Comparison of ENCODE assay signal across 8 mouse cellular contexts in genomic region chr4:108833828-108834114, GRCm38 (mm10). TPM values are rescaled to one million over a fixed set of nuclear protein-coding genes. Genes with fewer than 3 reads are reported as not detected.
A peak's percentile ranks its signal among the peaks of the same experiment; 100 is the strongest.
DNase-seq lines count a peak whose midpoint lies in the region; ATAC-seq lines count a peak whose summit lies in the region.

No protein-coding gene starts in this region.

- no peak for ATAC-seq in neural tube, embryonic 11.5 days (ENCODE audit: insufficient read depth, low FRiP score, low TSS enrichment)
- no peak for ATAC-seq in forebrain, embryonic 12.5 days (ENCODE audit: low FRiP score)
- peak; percentile 13; the same call in 1 of the 2 replicates for ATAC-seq in liver, embryonic 13.5 days (ENCODE audit: low read depth)
- ATAC-seq in stomach, embryonic 16.5 days (ENCODE audit: insufficient read depth, low FRiP score) = no peak

- whole genome bisulfite sequencing in neural tube, embryonic 11.5 days = 0% methylated on average over 6 of the region's 6 CpGs
- under 1% methylated on average over 6 of the region's 6 CpGs for WGBS in forebrain, embryonic 12.5 days
- under 1% methylated on average over 6 of the region's 6 CpGs for WGBS in liver, embryonic 13.5 days (ENCODE audit: insufficient replicate concordance)
- WGBS in stomach, embryonic 16.5 days = under 1% methylated on average over 6 of the region's 6 CpGs

- H3K4me1 ChIP-seq in neural tube, embryonic 11.5 days (ENCODE audit: control insufficient read depth, insufficient read depth, low read length) = peaks cover 13% of the 10 kb centered on the region; the same call in 1 of the 2 replicates
- peaks cover 36% of the 10 kb centered on the region for H3K4me1 ChIP-seq in forebrain, embryonic 12.5 days
- H3K4me1 ChIP-seq in liver, embryonic 13.5 days (replicated peaks) = peaks cover 37% of the 10 kb centered on the region
- H3K4me1 ChIP-seq in stomach, embryonic 16.5 days (ENCODE audit: control insufficient read depth, insufficient read depth, low read length) = peaks cover 18% of the 10 kb centered on the region

- H3K27ac ChIP-seq in neural tube, embryonic 11.5 days (ENCODE audit: low read depth, low read length) = peak overlapping the region; percentile 99
- H3K27ac ChIP-seq in forebrain, embryonic 12.5 days = peak overlapping the region; percentile 99
- peak overlapping the region; percentile 93 for H3K27ac ChIP-seq in liver, embryonic 13.5 days
- peak overlapping the region; percentile 98 for H3K27ac ChIP-seq in stomach, embryonic 16.5 days (ENCODE audit: low read length)

- no peaks in the 10 kb centered on the region for H3K27me3 ChIP-seq in neural tube, embryonic 11.5 days (ENCODE audit: control insufficient read depth, insufficient read depth, low read length)
- H3K27me3 ChIP-seq in forebrain, embryonic 12.5 days = no peaks in the 10 kb centered on the region
- no peaks in the 10 kb centered on the region for H3K27me3 ChIP-seq in liver, embryonic 13.5 days
- no peaks in the 10 kb centered on the region for H3K27me3 ChIP-seq in stomach, embryonic 16.5 days (ENCODE audit: control insufficient read depth, insufficient read depth, low read length)

- H3K4me2 ChIP-seq in neural tube, embryonic 11.5 days (ENCODE audit: low read depth) = peak overlapping the region; percentile 84
- H3K4me2 ChIP-seq in forebrain, embryonic 12.5 days = peak overlapping the region; percentile 80
- H3K4me2 ChIP-seq in liver, embryonic 13.5 days = peak overlapping the region; percentile 93
- H3K4me2 ChIP-seq in stomach, embryonic 16.5 days (ENCODE audit: low read depth, low read length) = peak overlapping the region; percentile 77

- H3K4me3 ChIP-seq in neural tube, embryonic 11.5 days (ENCODE audit: low read depth, low read length) = peak overlapping the region; percentile 91
- H3K4me3 ChIP-seq in forebrain, embryonic 12.5 days (replicated peaks) = peak overlapping the region; percentile 96
- H3K4me3 ChIP-seq in liver, embryonic 13.5 days (replicated peaks) = peak overlapping the region; percentile 83
- peak overlapping the region; percentile 88 for H3K4me3 ChIP-seq in stomach, embryonic 16.5 days (replicated peaks; ENCODE audit: low read length)

- no peaks in the 10 kb centered on the region for H3K9me3 ChIP-seq in neural tube, embryonic 11.5 days (ENCODE audit: control insufficient read depth, low read length)
- H3K9me3 ChIP-seq in forebrain, embryonic 12.5 days = no peaks in the 10 kb centered on the region
- no peaks in the 10 kb centered on the region for H3K9me3 ChIP-seq in liver, embryonic 13.5 days (replicated peaks)
- no peaks in the 10 kb centered on the region for H3K9me3 ChIP-seq in stomach, embryonic 16.5 days (replicated peaks; ENCODE audit: control insufficient read depth, low read length)

- DNase-seq in neural tube, embryonic 11.5 days (ENCODE audit: low spot score) = no peak
- DNase-seq in neural tube, embryonic 10.5 days (ENCODE audit: extremely low spot score, low spot score) = no peak
- DNase-seq in liver, embryonic 13.5 days = no peak
- no peak for DNase-seq in thymus, postnatal 4 days
- DNase-seq in layer of hippocampus, postnatal 36 days = no peak
- DNase-seq in layer of hippocampus, adult 18-20 months (ENCODE audit: low spot score in 2 of 2) = no peak

- peak overlapping the region; percentile 100 for H3K9ac ChIP-seq in neural tube, embryonic 11.5 days (ENCODE audit: low read length)
- H3K9ac ChIP-seq in forebrain, embryonic 12.5 days = peak overlapping the region; percentile 99
- H3K9ac ChIP-seq in liver, embryonic 13.5 days = peak overlapping the region; percentile 78
- H3K9ac ChIP-seq in stomach, embryonic 16.5 days (ENCODE audit: low read length) = peak overlapping the region; percentile 81

- no peaks in the 10 kb centered on the region for H3K36me3 ChIP-seq in neural tube, embryonic 11.5 days (ENCODE audit: control insufficient read depth, insufficient read depth, low read length)
- H3K36me3 ChIP-seq in forebrain, embryonic 12.5 days (replicated peaks) = peaks cover 14% of the 10 kb centered on the region
- H3K36me3 ChIP-seq in liver, embryonic 13.5 days = peaks cover 11% of the 10 kb centered on the region
- no peaks in the 10 kb centered on the region; the same call in 1 of the 2 replicates for H3K36me3 ChIP-seq in stomach, embryonic 16.5 days (ENCODE audit: control insufficient read depth, insufficient read depth, low read length)

RNA-seq across cellular contexts. Expression of gene Btf3l4, which starts 0.4 kb away (rescaled TPM):
- 235 and 243 TPM in 2 replicates for polyA plus RNA-seq in neural tube, embryonic 11.5 days (2014; fragmentation: Nextera tagmentation; extraction: Ambion mirVana)
- 254 and 266 TPM in 2 replicates for polyA plus RNA-seq in forebrain, embryonic 12.5 days (2016; fragmentation: Nextera tagmentation; extraction: Ambion mirVana)
- 56.9 and 63.5 TPM in 2 replicates for polyA plus RNA-seq in liver, embryonic 13.5 days (2015; fragmentation: Nextera tagmentation; extraction: Ambion mirVana)
- 109 and 130 TPM in 2 replicates for polyA plus RNA-seq in stomach, embryonic 16.5 days (2015; fragmentation: Nextera tagmentation; extraction: Ambion mirVana)
- total RNA-seq in layer of hippocampus, postnatal 36 days (2021) = 10 to 100 TPM; 79.0 to 83.1 TPM
- total RNA-seq in layer of hippocampus, adult 18-20 months (2021) = 10 to 100 TPM; 80.9 to 83.5 TPM

RNA-seq across cellular contexts. Expression of gene Txndc12, which starts 0.6 kb away (rescaled TPM):
- 104 and 105 TPM in 2 replicates for polyA plus RNA-seq in neural tube, embryonic 11.5 days (2014; fragmentation: Nextera tagmentation; extraction: Ambion mirVana)
- polyA plus RNA-seq in forebrain, embryonic 12.5 days (2016; fragmentation: Nextera tagmentation; extraction: Ambion mirVana) = 96.1 and 96.6 TPM in 2 replicates
- 28.3 and 31.8 TPM in 2 replicates for polyA plus RNA-seq in liver, embryonic 13.5 days (2015; fragmentation: Nextera tagmentation; extraction: Ambion mirVana)
- polyA plus RNA-seq in stomach, embryonic 16.5 days (2015; fragmentation: Nextera tagmentation; extraction: Ambion mirVana) = 92.4 and 104 TPM in 2 replicates
- 10 to 100 TPM; 32.9 to 35.6 TPM for total RNA-seq in layer of hippocampus, postnatal 36 days (2021)
- total RNA-seq in layer of hippocampus, adult 18-20 months (2021) = 10 to 100 TPM; 33.5 to 35.5 TPM

RNA-seq across cellular contexts. Expression of gene Kti12, which starts 13.8 kb away (rescaled TPM):
- 49.4 and 49.7 TPM in 2 replicates for polyA plus RNA-seq in neural tube, embryonic 11.5 days (2014; fragmentation: Nextera tagmentation; extraction: Ambion mirVana)
- polyA plus RNA-seq in forebrain, embryonic 12.5 days (2016; fragmentation: Nextera tagmentation; extraction: Ambion mirVana) = 40.6 and 42.0 TPM in 2 replicates
- 59.6 and 63.3 TPM in 2 replicates for polyA plus RNA-seq in liver, embryonic 13.5 days (2015; fragmentation: Nextera tagmentation; extraction: Ambion mirVana)
- polyA plus RNA-seq in stomach, embryonic 16.5 days (2015; fragmentation: Nextera tagmentation; extraction: Ambion mirVana) = 41.6 and 42.2 TPM in 2 replicates
- 10 to 100 TPM; 18.2 to 21.4 TPM for total RNA-seq in layer of hippocampus, postnatal 36 days (2021)
- 10 to 100 TPM; 19.5 to 20.2 TPM for total RNA-seq in layer of hippocampus, adult 18-20 months (2021)

RNA-seq across cellular contexts. Expression of gene A730015C16Rik, which starts 14.6 kb away (rescaled TPM):
- 1.1 and 2.5 TPM in 2 replicates for polyA plus RNA-seq in neural tube, embryonic 11.5 days (2014; fragmentation: Nextera tagmentation; extraction: Ambion mirVana)
- polyA plus RNA-seq in forebrain, embryonic 12.5 days (2016; fragmentation: Nextera tagmentation; extraction: Ambion mirVana) = 1.5 and 2.9 TPM in 2 replicates
- 0.24 and 0.34 TPM in 2 replicates for polyA plus RNA-seq in liver, embryonic 13.5 days (2015; fragmentation: Nextera tagmentation; extraction: Ambion mirVana)
- 0.79 and 1.5 TPM in 2 replicates for polyA plus RNA-seq in stomach, embryonic 16.5 days (2015; fragmentation: Nextera tagmentation; extraction: Ambion mirVana)
- not detected for total RNA-seq in layer of hippocampus, postnatal 36 days (2021)
- total RNA-seq in layer of hippocampus, adult 18-20 months (2021) = not detected

RNA-seq across cellular contexts. Expression of gene Rab3b, which starts 45.1 kb away (rescaled TPM):
- 25.9 and 27.7 TPM in 2 replicates for polyA plus RNA-seq in neural tube, embryonic 11.5 days (2014; fragmentation: Nextera tagmentation; extraction: Ambion mirVana)
- 33.7 and 34.6 TPM in 2 replicates for polyA plus RNA-seq in forebrain, embryonic 12.5 days (2016; fragmentation: Nextera tagmentation; extraction: Ambion mirVana)
- 2.1 and 3.5 TPM in 2 replicates for polyA plus RNA-seq in liver, embryonic 13.5 days (2015; fragmentation: Nextera tagmentation; extraction: Ambion mirVana)
- 10.3 and 11.6 TPM in 2 replicates for polyA plus RNA-seq in stomach, embryonic 16.5 days (2015; fragmentation: Nextera tagmentation; extraction: Ambion mirVana)
- 10 to 100 TPM; 45.6 to 58.0 TPM for total RNA-seq in layer of hippocampus, postnatal 36 days (2021)
- 10 to 100 TPM; 54.8 to 58.8 TPM for total RNA-seq in layer of hippocampus, adult 18-20 months (2021)
